Mouse (Mus musculus) stomach, postnatal 0 days (tissue): Measurements from ENCODE around the gene Hnrnpa1. TPM values are rescaled to one million over a fixed set of nuclear protein-coding genes. Genes with fewer than 3 reads are reported as not detected.

ENCODE experiments used
- ATAC-seq: fragments of 200-750 bp; cut with Nextera tagmentation; 2 replicates; pipeline ENCODE4 v1.8.0; 2017; ENCODE audit not compliant: low FRiP score, low TSS enrichment
- DNase-seq: peaks from one replicate; pipeline ENCODE4 v3.0.0-alpha.2; 2016; ENCODE audit warnings: low spot score
- H3K27ac ChIP-seq: fragments of 300-500 bp; sonication (generic); replicated peaks from 2 replicates; pipeline ENCODE4 v1.5.1; 2014; ENCODE audit warnings: mild to moderate bottlenecking, control low read depth
- H3K27me3 ChIP-seq: fragments of 300-500 bp; sonication (generic); 2 replicates; pipeline ENCODE4 v1.6.1; 2014; ENCODE audit warnings: low read length; ENCODE audit not compliant: control insufficient read depth, insufficient read depth
- H3K36me3 ChIP-seq: fragments of 300-500 bp; sonication (generic); 2 replicates; pipeline ENCODE4 v1.6.1; 2014; ENCODE audit warnings: low read length, mixed read lengths; ENCODE audit not compliant: control insufficient read depth, insufficient read depth
- H3K4me1 ChIP-seq: fragments of 300-500 bp; sonication (generic); replicated peaks from 2 replicates; pipeline ENCODE4 v1.6.1; 2014; ENCODE audit warnings: antibody characterized with exemption; ENCODE audit not compliant: control insufficient read depth, insufficient read depth
- H3K4me2 ChIP-seq: fragments of 300-500 bp; sonication (generic); replicated peaks from 2 replicates; pipeline ENCODE4 v1.6.1; 2014; ENCODE audit warnings: low read depth, mild to moderate bottlenecking, control low read depth, moderate library complexity
- H3K4me3 ChIP-seq: fragments of 300-500 bp; sonication (generic); 2 replicates; pipeline ENCODE4 v1.5.1; 2014; ENCODE audit warnings: low read depth, low read length, control low read depth
- H3K9ac ChIP-seq: fragments of 300-500 bp; sonication (generic); 2 replicates; pipeline ENCODE4 v1.6.1; 2014; ENCODE audit warnings: mild to moderate bottlenecking, low read length, control low read depth, mixed read lengths
- H3K9me3 ChIP-seq: fragments of 300-500 bp; sonication (generic); 2 replicates; pipeline ENCODE4 v1.6.1; 2016; ENCODE audit warnings: low read length; ENCODE audit not compliant: control insufficient read depth
- CTCF ChIP-seq: IDR thresholded peaks from 2 replicates; pipeline ENCODE4 v1.5.1; 2016; ENCODE audit warnings: antibody characterized with exemption, low read depth, mild to moderate bottlenecking, moderate library complexity
- EP300 ChIP-seq: optimal IDR thresholded peaks from 2 replicates; pipeline ENCODE3; 2016; ENCODE audit warnings: antibody characterized with exemption
- WGBS: fragments of 180-500 bp; shearing (Covaris S2); extraction: QIAGEN DNeasy Blood & Tissue Kit; methylation state at CpG from one replicate; pipeline ENCODE4 v1.1.7; 2014; 5-methylcytosine and 5-hydroxymethylcytosine counted together
- polyA plus RNA-seq: library from polyadenylated mRNA; unstranded; fragments of >200 nt; fragmentation: Nextera tagmentation; extraction: Ambion mirVana; gene quantifications from 2 replicates; pipeline ENCODE4 v1.2.1, GENCODE M21; 2015

Hnrnpa1 gene
- polyA plus RNA-seq, 1 experiment from 2014 or later, result 251 TPM

DNA sequence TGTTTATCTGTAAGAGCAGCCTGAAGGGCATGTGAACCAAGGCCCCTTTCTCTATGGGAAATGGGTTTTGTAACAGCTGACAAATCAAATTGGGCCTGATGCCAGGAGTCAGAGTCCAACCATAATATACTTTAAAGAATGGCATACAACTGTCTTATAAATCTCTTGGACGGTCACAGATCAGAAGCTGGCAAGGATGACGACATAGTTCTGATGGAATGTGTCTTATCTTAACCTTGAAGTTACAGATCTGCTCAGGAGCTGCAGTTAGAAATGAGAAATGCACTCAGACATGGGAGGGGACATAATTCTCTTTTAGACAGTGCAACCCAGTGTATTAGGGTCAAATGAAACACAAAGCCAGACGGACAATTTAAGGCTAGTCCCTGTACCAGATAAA, 19.4 kb upstream of the Hnrnpa1 start:
- DNase-seq, result no peak
- Histone ChIP-seq H3K36me3 (no peaks in the 10 kb centered on the region), H3K4me2 (no peak overlapping the region), H3K9ac (no peak overlapping the region), H3K27me3 (no peaks in the 10 kb centered on the region), H3K27ac (0 out of 2 replicates have a peak overlapping the region, but pooled peaks have one; percentile 19), H3K4me1 (no peaks in the 10 kb centered on the region), H3K4me3 (no peak overlapping the region), H3K9me3 (no peaks in the 10 kb centered on the region)
- ATAC-seq, result 0 out of 2 replicates have a peak, but pooled peaks have one; percentile 29
- TF ChIP-seq EP300 (no peak), CTCF (no peak)
- 17% methylated on average over 3 of the region's 3 CpGs for WGBS

DNA sequence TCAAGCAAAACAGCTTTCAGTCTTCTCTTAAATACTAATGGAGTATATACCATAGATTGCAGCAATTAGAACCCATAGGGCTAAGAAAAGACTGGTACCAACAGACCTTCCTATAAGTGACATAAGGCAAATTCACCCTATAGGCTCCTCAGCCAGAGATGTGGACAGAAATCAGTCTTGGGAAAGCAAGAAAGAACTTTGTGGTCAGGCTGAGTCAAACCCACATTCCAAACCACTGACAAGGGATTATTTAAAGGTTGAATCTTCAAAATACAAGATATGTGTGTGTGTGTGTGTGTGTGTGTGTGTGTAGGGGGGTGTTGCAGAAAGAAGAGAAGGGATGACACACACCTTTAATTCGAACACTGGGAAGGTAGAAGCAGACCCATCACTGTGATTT, 18.8 kb upstream of the Hnrnpa1 start:
- DNase-seq (no peak), ATAC-seq (no peak)
- H3K27me3 ChIP-seq, result no peaks in the 10 kb centered on the region
- H3K4me3 ChIP-seq, result no peak overlapping the region
- H3K27ac ChIP-seq, result 0 out of 2 replicates have a peak overlapping the region, but pooled peaks have one; percentile 19
- no peaks in the 10 kb centered on the region for H3K4me1 ChIP-seq
- H3K9ac ChIP-seq, result no peak overlapping the region
- no peak for TF ChIP-seq CTCF
- TF ChIP-seq EP300, result no peak
- no peaks in the 10 kb centered on the region for H3K9me3 ChIP-seq
- H3K4me2 ChIP-seq, result no peak overlapping the region
- WGBS, result 75% methylated on average over 1 of the region's 1 CpGs
- H3K36me3 ChIP-seq, result no peaks in the 10 kb centered on the region

DNA sequence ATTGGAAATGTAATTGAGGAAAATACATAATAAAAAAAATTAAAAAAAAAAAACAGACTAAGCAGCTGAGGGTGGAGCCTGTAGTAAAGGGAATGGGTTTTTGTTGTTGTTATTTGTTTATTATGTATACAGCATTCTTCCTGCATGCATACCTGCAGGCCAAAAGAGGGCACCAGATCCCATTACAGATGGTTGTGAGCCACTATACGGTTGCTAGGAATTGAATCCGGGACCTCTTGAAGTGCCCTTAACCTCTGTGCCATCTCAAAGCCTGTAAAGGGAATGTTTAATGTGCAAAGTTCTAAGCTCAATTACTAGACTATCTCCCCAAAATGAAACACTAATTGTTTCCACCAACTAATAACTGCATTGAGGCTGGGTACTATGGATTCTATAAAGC, 16.1 kb upstream of the Hnrnpa1 start:
- H3K9me3 ChIP-seq, result no peaks in the 10 kb centered on the region
- no peaks in the 10 kb centered on the region for H3K36me3 ChIP-seq
- no peaks in the 10 kb centered on the region for H3K27me3 ChIP-seq
- H3K4me1 ChIP-seq, result no peaks in the 10 kb centered on the region
- no peak overlapping the region for H3K27ac ChIP-seq
- TF ChIP-seq EP300 (no peak), CTCF (peak; percentile 27)
- no peak overlapping the region for H3K9ac ChIP-seq
- no peak for ATAC-seq
- H3K4me2 ChIP-seq, result no peak overlapping the region
- no peak overlapping the region for H3K4me3 ChIP-seq
- no peak for DNase-seq
- 84% methylated on average over 2 of the region's 2 CpGs for WGBS

DNA sequence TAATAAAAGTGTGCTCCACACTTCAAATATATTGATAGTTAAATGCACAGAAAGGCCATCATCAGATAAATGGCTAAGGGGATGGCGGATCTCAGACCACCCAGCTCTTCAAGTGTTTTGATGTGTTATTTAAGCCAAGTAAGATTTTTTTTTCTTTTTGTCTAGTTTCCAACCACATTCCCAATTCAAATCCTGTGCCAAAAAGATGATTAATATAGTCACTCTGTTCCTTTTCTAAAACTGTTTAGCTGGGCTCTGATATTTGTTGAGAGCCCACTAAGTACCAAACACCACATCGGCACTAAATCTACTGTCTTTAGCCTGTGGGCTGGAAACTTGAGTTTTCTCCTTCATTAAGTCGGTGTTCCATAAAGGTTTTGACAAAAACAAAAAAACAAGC, 13.2 kb upstream of the Hnrnpa1 start:
- DNase-seq (no peak), ATAC-seq (no peak)
- no peaks in the 10 kb centered on the region for H3K27me3 ChIP-seq
- H3K36me3 ChIP-seq, result no peaks in the 10 kb centered on the region
- no peak for TF ChIP-seq CTCF
- TF ChIP-seq EP300, result no peak
- H3K4me3 ChIP-seq, result no peak overlapping the region
- no peaks in the 10 kb centered on the region for H3K4me1 ChIP-seq
- no peaks in the 10 kb centered on the region for H3K9me3 ChIP-seq
- WGBS, result 42% methylated on average over 3 of the region's 3 CpGs
- H3K27ac ChIP-seq, result no peak overlapping the region
- no peak overlapping the region for H3K9ac ChIP-seq
- no peak overlapping the region for H3K4me2 ChIP-seq

GRCm38 (mm10) chr15:103227572-103227971, 12.7 kb upstream of the Hnrnpa1 start:
- H3K4me1 ChIP-seq, result no peaks in the 10 kb centered on the region
- no peak overlapping the region for H3K4me2 ChIP-seq
- H3K27me3 ChIP-seq, result no peaks in the 10 kb centered on the region
- 59% methylated on average over 2 of the region's 2 CpGs for WGBS
- DNase-seq (no peak), ATAC-seq (no peak)
- H3K9ac ChIP-seq, result no peak overlapping the region
- TF ChIP-seq CTCF, result no peak
- TF ChIP-seq EP300, result no peak
- peak overlapping the region; percentile 40; the same call in 1 of the 2 replicates for H3K27ac ChIP-seq
- no peak overlapping the region for H3K4me3 ChIP-seq
- no peaks in the 10 kb centered on the region for H3K36me3 ChIP-seq
- no peaks in the 10 kb centered on the region for H3K9me3 ChIP-seq

- no peak for DNase-seq
- H3K9ac ChIP-seq, result no peak overlapping the region
- H3K4me3 ChIP-seq, result no peak overlapping the region
- no peaks in the 10 kb centered on the region for H3K4me1 ChIP-seq
- no peaks in the 10 kb centered on the region for H3K36me3 ChIP-seq
- no peaks in the 10 kb centered on the region for H3K27me3 ChIP-seq
- H3K9me3 ChIP-seq, result no peaks in the 10 kb centered on the region
- no peak overlapping the region for H3K4me2 ChIP-seq
- H3K27ac ChIP-seq, result 0 out of 2 replicates have a peak overlapping the region, but pooled peaks have one; percentile 9
- WGBS, result 40% methylated on average over 2 of the region's 2 CpGs
- no peak; the same call in 1 of the 2 replicates for ATAC-seq
- TF ChIP-seq EP300 (no peak), CTCF (no peak)
Observed at GRCm38 (mm10) chr15:103228904-103229303, 11.3 kb upstream of the Hnrnpa1 start.
